Mouse (Mus musculus) ES-Bruce4 (cell line): ENCODE data around the gene Ssc5d. TPM values are rescaled to one million over a fixed set of nuclear protein-coding genes. Genes with fewer than 3 reads are reported as not detected.

Experiments
- H3K27ac ChIP-seq: 2 replicates; pipeline ENCODE4 v1.5.1; 2012; ENCODE audit warnings: low read length, inconsistent platforms; ENCODE audit not compliant: insufficient read depth
- H3K27me3 ChIP-seq: 2 replicates; pipeline ENCODE4 v1.6.1; 2012; ENCODE audit warnings: mild to moderate bottlenecking, low read length, inconsistent platforms; ENCODE audit not compliant: control insufficient read depth, poor library complexity, insufficient read depth, severe bottlenecking
- H3K36me3 ChIP-seq: 2 replicates; pipeline ENCODE4 v1.6.1; 2012; ENCODE audit warnings: inconsistent platforms, mild to moderate bottlenecking, low read length, moderate library complexity; ENCODE audit not compliant: control insufficient read depth, poor library complexity, insufficient read depth, severe bottlenecking
- H3K4me1 ChIP-seq: one replicate; pipeline ENCODE4 v1.8.1; 2011; ENCODE audit warnings: low read length; ENCODE audit not compliant: control insufficient read depth, insufficient read depth
- H3K4me3 ChIP-seq: 2 replicates; pipeline ENCODE4 v1.5.1; 2011; ENCODE audit warnings: low read depth, mild to moderate bottlenecking, low read length
- H3K9ac ChIP-seq: 2 replicates; pipeline ENCODE4 v1.6.1; 2012; ENCODE audit warnings: low read depth, mild to moderate bottlenecking, inconsistent platforms; ENCODE audit not compliant: poor library complexity, severe bottlenecking
- H3K9me3 ChIP-seq: replicated peaks from 2 replicates; pipeline ENCODE4 v1.6.1; 2012; ENCODE audit warnings: mild to moderate bottlenecking, low read length, inconsistent platforms; ENCODE audit not compliant: control insufficient read depth, poor library complexity, insufficient read depth, severe bottlenecking
- CTCF ChIP-seq: IDR thresholded peaks from one replicate; pipeline ENCODE4 v1.8.1; 2011; ENCODE audit warnings: low read depth, low read length
- EP300 ChIP-seq: IDR thresholded peaks from 2 replicates; pipeline ENCODE4 v1.6.1; 2011; ENCODE audit warnings: low read depth, low read length; ENCODE audit not compliant: insufficient read depth
- POLR2A ChIP-seq: IDR thresholded peaks from one replicate; pipeline ENCODE4 v1.8.1; 2011; ENCODE audit warnings: low read length; ENCODE audit not compliant: insufficient read depth
- polyA plus RNA-seq: library from polyadenylated mRNA; stranded (reverse); fragments of >200 nt; gene quantifications from 2 replicates; pipeline ENCODE4 v1.2.4, GENCODE M21; 2011; ENCODE audit warnings: low read depth; ENCODE audit not compliant: missing spikeins, insufficient read depth, insufficient read length

The Ssc5d gene
- polyA plus RNA-seq, 1 experiment, result 1.5 TPM

DNA sequence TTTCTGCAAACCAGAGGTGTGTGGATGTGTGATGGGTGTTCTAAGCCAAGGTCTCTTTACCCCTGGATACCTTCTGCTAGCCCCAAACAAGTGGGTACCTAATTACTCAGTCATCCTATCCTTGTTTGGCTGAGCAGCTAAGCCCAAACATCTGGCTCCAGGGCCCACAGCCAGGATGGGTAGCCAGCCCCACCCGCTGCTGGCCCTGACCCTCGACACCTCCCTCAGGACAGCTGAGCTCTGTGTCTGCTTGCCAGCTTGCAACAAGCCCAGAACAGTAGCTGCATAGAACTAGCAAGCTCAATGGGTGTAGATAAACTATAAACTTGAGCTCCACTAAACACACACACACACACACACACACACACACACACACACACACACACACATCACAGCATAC lies 22.3 kb downstream of the Ssc5d start:
- H3K9ac ChIP-seq, result no peak overlapping the region
- H3K4me3 ChIP-seq, result no peak overlapping the region
- H3K4me1 ChIP-seq, result no peaks in the 10 kb centered on the region
- TF ChIP-seq POLR2A, result no peak
- no peak for TF ChIP-seq CTCF
- no peak for TF ChIP-seq EP300
- H3K9me3 ChIP-seq, result no peaks in the 10 kb centered on the region
- no peaks in the 10 kb centered on the region for H3K27me3 ChIP-seq
- no peaks in the 10 kb centered on the region for H3K36me3 ChIP-seq
- no peak overlapping the region for H3K27ac ChIP-seq

DNA sequence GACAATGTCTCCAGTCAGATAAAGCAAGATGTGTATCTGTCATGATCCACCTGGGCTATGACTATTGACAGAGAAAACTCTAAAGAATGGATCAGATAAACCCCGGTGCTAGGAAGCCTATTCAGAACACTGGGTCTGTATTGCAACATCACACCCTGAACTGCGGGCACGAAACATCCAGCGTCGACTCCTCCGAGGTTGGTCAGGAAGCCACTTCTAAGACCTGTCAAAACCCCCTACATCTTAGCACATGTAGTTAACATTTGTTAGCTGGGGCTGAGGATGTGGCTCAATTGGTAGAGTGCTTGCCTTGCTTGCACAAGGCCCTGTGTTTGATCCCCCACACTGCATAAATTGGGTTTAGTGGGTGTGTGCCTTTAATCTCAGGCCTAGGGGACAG lies 22.8 kb downstream of the Ssc5d start:
- Histone ChIP-seq H3K27ac (no peak overlapping the region), H3K4me3 (no peak overlapping the region), H3K4me1 (no peaks in the 10 kb centered on the region), H3K9me3 (no peaks in the 10 kb centered on the region), H3K9ac (no peak overlapping the region), H3K36me3 (no peaks in the 10 kb centered on the region), H3K27me3 (no peaks in the 10 kb centered on the region)
- no peak for TF ChIP-seq CTCF
- no peak for TF ChIP-seq EP300

DNA sequence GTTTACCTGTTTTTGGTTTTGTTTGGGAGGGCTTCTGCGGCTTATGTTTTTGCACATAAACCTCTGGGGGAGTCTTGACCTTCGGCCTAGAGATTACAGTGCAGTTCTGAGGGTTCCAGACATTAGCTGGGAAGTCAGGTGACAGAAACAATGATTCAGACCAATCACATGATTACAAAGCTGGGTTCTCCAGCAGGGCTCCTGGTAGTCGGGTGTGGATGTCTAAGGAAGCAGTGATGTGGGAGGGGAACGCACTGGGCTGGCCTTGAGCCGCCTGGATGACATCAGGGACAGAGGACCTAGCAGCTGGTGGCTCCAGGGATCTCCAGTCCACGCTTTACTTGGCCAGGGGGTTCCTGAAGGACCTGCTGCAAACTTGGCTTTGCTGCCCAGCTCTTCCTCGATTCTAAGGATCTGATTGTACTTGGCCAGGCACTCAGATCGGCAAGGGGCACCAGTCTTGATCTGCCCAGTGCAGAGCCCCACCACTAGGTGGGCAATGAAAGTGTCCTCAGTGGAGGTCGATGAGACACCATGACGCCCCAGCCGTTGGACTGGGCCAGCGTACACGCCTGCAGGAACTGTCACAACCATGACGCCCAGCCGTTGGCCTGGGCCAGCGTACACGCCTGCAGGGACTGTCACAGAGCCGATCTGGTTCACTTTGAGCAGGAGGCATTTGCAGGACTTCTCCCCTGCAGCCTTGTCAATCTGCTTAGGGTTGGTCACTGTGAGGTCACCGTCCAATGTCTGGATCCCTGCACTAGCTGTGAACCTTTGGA lies 25.2 kb downstream of the Ssc5d start:
- no peaks in the 10 kb centered on the region for H3K36me3 ChIP-seq
- TF ChIP-seq EP300 (no peak), POLR2A (no peak), CTCF (no peak)

DNA sequence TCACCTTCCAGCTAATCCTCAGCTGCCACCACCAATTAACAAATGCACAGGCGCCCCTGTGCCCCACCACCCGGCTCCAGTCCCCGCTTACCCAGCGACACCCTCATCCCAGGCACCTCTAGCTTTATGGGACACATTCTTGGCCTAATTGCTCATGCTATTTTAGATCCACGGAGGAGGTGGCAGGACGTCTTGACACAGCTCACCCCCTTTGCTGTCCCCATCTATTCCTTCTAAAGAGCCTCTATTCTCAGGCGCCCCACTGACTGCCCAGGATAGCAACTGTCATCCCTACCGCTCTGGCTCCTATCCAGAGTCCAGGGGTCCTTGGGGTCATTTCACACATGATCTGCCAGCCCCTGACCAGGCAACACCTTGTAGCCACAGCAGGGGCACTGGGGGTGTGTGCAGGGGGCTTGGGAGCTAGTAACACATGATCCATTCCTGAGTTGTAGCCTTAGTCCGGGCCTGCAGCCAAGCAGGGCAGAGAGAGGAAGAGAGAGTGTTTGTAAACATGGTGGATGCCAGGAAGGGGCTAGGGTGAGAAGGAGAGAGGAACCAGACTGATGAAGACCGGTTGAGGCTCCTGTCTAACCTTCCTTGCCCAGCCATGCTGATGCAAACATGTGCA lies 28.3 kb downstream of the Ssc5d start:
- TF ChIP-seq CTCF (no peak), POLR2A (no peak), EP300 (no peak)
- no peak overlapping the region for H3K27ac ChIP-seq
- H3K27me3 ChIP-seq, result no peaks in the 10 kb centered on the region
- no peaks in the 10 kb centered on the region for H3K9me3 ChIP-seq
- H3K9ac ChIP-seq, result no peak overlapping the region
- no peaks in the 10 kb centered on the region for H3K36me3 ChIP-seq
- no peak overlapping the region for H3K4me3 ChIP-seq
- H3K4me1 ChIP-seq, result no peaks in the 10 kb centered on the region

More for the DNA sequence above, 25.2 kb downstream of the Ssc5d start:
- Histone ChIP-seq H3K9ac (no peak overlapping the region), H3K4me1 (no peaks in the 10 kb centered on the region), H3K27ac (no peak overlapping the region), H3K27me3 (no peaks in the 10 kb centered on the region), H3K4me3 (no peak overlapping the region), H3K9me3 (no peaks in the 10 kb centered on the region)

DNA sequence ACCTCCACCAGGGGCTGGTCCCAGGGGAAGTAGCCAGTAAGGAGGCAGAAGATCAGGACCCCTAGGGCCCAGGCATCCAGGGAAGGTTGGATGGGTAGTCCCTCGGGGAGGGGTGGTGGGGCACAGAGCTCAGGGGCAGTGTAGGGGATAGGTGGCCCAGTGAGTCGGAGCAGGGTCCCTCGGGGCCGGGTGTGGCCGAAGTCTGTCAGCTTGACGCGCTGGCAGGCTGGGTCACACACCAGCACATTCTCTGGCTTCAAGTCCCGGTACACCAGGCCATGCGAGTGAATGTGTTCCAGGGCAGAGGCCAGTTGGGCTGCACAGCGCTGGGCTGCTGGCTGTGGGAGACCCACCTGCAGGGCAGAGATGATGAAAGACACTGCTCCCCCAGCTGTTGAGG lies 31.8 kb downstream of the Ssc5d start:
- Histone ChIP-seq H3K27ac (no peak overlapping the region), H3K27me3 (no peaks in the 10 kb centered on the region), H3K9me3 (no peaks in the 10 kb centered on the region), H3K4me3 (no peak overlapping the region), H3K9ac (no peak overlapping the region), H3K36me3 (no peaks in the 10 kb centered on the region), H3K4me1 (no peaks in the 10 kb centered on the region)
- TF ChIP-seq EP300 (no peak), CTCF (no peak), POLR2A (no peak)

DNA sequence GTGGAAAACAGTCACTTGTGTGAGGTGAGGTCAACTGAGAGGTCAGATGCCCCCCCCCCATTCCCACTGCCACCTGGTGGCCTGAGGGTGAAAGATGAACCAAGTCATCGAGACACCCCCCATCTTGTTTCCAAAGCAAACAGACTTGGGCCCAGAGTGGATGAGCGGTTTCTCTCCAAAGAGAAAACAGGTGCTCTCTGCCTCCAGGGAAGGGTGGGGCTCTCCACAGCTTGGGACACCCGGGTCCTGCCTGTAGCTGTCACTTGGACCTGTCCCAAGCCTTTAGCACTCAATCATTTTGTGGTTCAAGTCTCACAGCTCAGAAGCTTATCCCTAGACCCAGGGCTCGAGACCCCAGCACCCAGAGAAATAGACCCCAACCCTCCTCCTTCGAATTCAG lies 37.9 kb downstream of the Ssc5d start:
- H3K4me1 ChIP-seq, result no peaks in the 10 kb centered on the region
- no peaks in the 10 kb centered on the region for H3K36me3 ChIP-seq
- no peak overlapping the region for H3K9ac ChIP-seq
- H3K9me3 ChIP-seq, result no peaks in the 10 kb centered on the region
- H3K27me3 ChIP-seq, result no peaks in the 10 kb centered on the region
- no peak overlapping the region for H3K27ac ChIP-seq
- no peak for TF ChIP-seq CTCF
- TF ChIP-seq EP300, result no peak
- TF ChIP-seq POLR2A, result no peak
- no peak overlapping the region for H3K4me3 ChIP-seq
